Mouse (Mus musculus) ES-E14 (cell line): ENCODE measurements around the gene Arhgef18.

ENCODE experiments used
- CHD2 ChIP-seq: IDR thresholded peaks from 2 replicates; pipeline ENCODE4 v1.6.1; 2014; ENCODE audit warnings: mild to moderate bottlenecking, low read depth, low read length, inconsistent platforms
- HCFC1 ChIP-seq: IDR thresholded peaks from 2 replicates; pipeline ENCODE4 v1.6.1; 2012; ENCODE audit warnings: low read length, inconsistent platforms, borderline replicate concordance; ENCODE audit not compliant: insufficient read depth
- MAFK ChIP-seq: IDR thresholded peaks from 2 replicates; pipeline ENCODE4 v1.6.1; 2014; ENCODE audit warnings: mild to moderate bottlenecking, low read depth, low read length, inconsistent platforms; ENCODE audit not compliant: insufficient read depth
- ZC3H11A ChIP-seq: IDR thresholded peaks from 2 replicates; pipeline ENCODE4 v1.6.1; 2012; ENCODE audit warnings: low read depth, mild to moderate bottlenecking, inconsistent platforms, low read length, borderline replicate concordance
- ZNF384 ChIP-seq: IDR thresholded peaks from 2 replicates; pipeline ENCODE4 v1.6.1; 2012; ENCODE audit warnings: low read depth, low read length, inconsistent platforms

DNA sequence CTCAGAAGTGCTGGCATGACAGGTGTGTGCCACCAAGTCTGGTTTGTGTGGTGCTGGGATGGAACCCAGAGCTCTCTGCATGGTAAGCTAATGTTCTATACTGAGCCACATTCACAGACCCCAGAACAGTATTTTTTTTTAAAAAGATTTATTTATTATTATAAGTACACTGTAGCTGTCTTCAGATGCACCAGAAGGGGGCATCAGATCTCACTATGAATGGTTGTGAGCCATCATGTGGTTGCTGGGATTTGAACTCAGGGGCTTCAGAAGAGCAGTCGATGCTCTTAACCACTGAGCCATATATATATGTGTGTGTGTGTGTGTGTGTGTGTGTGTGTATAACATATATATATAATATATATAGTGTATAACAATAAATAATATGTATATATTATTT lies 76.0 kb downstream of the Arhgef18 start:
- TF ChIP-seq MAFK: no peak
- TF ChIP-seq ZNF384: no peak
- TF ChIP-seq CHD2: no peak
- TF ChIP-seq ZC3H11A: no peak
- no peak for TF ChIP-seq HCFC1
